Mouse (Mus musculus) splenic B cell, adult 2 months (primary cell): ENCODE results near the gene Dusp23.

Experiments
- DNase-seq: peaks from one replicate; pipeline ENCODE4 v3.0.0-alpha.2; 2011; ENCODE audit warnings: low read depth, low spot score
- H3K27me3 ChIP-seq: 2 replicates; pipeline ENCODE4 v1.6.1; 2012; ENCODE audit warnings: mild to moderate bottlenecking, low read length, moderate library complexity, mixed read lengths; ENCODE audit not compliant: control insufficient read depth, poor library complexity, insufficient read depth, severe bottlenecking
- H3K36me3 ChIP-seq: 2 replicates; pipeline ENCODE4 v1.6.1; 2012; ENCODE audit warnings: mild to moderate bottlenecking, low read length, moderate library complexity, mixed read lengths; ENCODE audit not compliant: control insufficient read depth, poor library complexity, insufficient read depth, severe bottlenecking

Gene Dusp23

DNA sequence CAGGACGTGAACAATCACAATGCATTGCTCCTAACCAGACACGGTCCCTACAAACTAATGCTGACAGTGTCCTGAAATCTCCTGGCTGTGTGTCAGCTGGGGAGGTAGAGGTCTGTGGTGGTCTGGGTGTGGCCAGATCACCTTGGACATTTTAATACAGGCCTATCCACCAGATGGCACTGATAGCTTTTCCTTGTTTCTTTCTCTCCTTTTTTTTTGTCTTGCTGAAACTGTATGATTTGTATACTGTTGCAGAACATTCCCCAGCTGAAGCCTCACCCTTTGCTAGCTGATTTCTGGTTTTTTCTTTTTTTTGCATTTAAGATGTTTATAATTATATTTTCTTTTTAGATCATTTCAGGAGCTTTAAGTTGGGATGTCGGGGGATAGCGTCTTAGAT, 5.0 kb upstream of the Dusp23 start:
- DNase-seq: no peak
- no peaks in the 10 kb centered on the region for H3K36me3 ChIP-seq

DNA sequence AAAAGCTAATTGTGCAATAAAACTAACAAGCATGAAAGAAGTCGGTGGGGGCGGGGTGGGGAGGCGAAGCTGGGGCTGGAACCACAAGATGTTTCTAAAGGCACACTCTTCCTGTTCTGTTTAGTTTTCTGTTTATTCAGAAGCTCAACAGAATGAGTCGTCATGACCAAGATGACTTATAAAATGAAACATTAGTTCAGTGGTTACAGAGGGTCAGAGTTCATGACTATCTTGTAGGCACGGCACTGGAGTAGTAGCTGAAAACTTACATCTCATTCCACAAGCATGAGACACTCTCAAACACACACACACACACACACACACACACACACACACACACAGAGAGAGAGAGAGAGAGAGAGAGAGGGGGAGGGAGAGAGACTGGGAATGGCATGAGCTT, 3.5 kb upstream of the Dusp23 start:
- no peak for DNase-seq
- Histone ChIP-seq H3K27me3 (no peaks in the 10 kb centered on the region), H3K36me3 (no peaks in the 10 kb centered on the region)

More for the DNA sequence above, 5.0 kb upstream of the Dusp23 start:
- H3K27me3 ChIP-seq: no peaks in the 10 kb centered on the region

DNA sequence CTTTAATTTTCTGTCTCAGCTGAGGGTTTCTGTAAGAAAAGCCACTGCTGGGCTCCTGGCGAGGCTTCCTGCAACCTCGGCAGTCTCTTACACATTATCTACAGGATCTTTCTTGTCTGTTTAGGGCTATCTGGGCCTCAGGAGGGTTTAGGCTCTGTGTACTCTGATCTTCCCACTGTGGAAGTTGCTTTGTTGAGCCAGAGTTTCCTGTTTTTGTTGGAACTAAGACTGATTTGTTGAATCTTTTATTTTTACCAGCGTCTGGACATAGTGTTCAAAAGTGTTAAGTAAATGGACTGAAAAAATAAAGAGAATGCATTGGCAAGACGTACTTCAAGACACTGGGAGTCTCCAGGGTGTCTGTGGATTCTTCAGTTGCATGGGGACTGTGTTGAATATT, 2.5 kb upstream of the Dusp23 start:
- H3K36me3 ChIP-seq: no peaks in the 10 kb centered on the region
- DNase-seq: no peak
- no peaks in the 10 kb centered on the region for H3K27me3 ChIP-seq

DNA sequence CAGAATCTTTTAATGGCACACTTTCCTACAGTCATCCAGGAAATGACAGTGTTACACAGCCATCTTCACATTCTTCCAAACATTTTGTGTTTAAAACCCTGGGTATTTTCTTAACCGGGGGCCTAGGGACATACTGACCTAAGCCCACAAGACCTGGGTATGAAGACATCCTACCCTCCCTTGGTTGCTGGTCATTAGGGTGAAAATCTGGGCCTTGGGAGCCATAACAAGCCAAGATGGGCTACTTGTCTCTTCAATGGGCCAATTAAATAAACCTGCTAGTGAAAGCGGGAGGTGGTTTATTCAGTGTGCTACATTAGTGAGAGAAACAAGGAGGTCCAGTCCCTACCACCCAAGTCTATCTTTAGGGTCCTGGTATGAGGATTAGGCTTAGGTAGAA, 1.4 kb upstream of the Dusp23 start:
- H3K36me3 ChIP-seq: no peaks in the 10 kb centered on the region
- H3K27me3 ChIP-seq: no peaks in the 10 kb centered on the region
- DNase-seq: no peak

DNA sequence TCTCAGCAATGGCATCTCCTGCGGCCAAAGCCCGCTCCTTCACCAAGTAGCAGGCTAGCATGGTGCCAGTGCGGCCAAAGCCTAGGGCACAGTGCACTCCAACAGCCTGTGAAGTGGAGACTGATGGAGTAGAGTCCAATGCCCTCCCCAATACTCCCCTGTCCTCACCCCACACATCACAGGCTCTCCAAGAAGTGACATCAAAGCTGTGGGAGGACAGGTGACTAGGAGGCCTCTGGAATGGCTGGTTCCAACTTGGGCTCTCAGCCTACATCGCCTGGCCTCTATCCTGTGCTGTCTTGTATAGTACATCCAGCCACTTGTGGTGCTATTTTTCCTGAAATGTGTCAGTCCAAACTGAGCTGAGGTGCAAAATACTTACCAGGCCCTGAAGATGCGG, 1.0 kb downstream of the Dusp23 start:
- DNase-seq: no peak
- Histone ChIP-seq H3K36me3 (no peaks in the 10 kb centered on the region), H3K27me3 (no peaks in the 10 kb centered on the region)

GRCm38 (mm10) chr1:172629831-172630230, 2.9 kb downstream of the Dusp23 start:
- no peak for DNase-seq
- H3K36me3 ChIP-seq: no peaks in the 10 kb centered on the region
- no peaks in the 10 kb centered on the region for H3K27me3 ChIP-seq

DNA sequence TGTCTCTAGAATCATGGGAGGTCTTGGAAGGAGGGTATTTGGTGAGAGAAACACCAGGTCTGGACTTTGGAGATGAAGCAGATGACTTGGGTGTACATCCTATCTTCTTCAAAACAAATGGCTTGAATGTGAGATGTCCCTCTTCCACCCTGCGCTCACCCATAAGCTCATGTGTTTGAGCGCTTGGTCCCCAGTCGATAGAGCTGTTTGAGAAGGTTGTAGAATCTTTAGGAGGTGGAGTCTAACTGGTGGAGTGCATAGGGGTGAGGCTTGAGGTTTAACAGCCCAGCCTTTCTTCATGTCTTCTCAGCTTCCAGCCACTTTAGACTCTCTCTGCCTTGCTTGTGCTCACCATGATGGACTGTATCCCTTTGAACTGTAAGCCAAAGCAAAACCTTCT, 6.5 kb downstream of the Dusp23 start:
- no peaks in the 10 kb centered on the region for H3K36me3 ChIP-seq
- H3K27me3 ChIP-seq: no peaks in the 10 kb centered on the region
- no peak for DNase-seq

- DNase-seq: no peak
- Histone ChIP-seq H3K27me3 (no peaks in the 10 kb centered on the region), H3K36me3 (no peaks in the 10 kb centered on the region)
Observed at GRCm38 (mm10) chr1:172624081-172624480, 8.7 kb downstream of the Dusp23 start.

GRCm38 (mm10) chr1:172623599-172623998, 9.2 kb downstream of the Dusp23 start:
- DNase-seq: no peak

GRCm38 (mm10) chr1:172619235-172619634, 13.5 kb downstream of the Dusp23 start:
- H3K27me3 ChIP-seq: no peaks in the 10 kb centered on the region
- H3K36me3 ChIP-seq: no peaks in the 10 kb centered on the region
- peak; percentile 73 for DNase-seq

More at GRCm38 (mm10) chr1:172623599-172623998, 9.2 kb downstream of the Dusp23 start:
- Histone ChIP-seq H3K27me3 (no peaks in the 10 kb centered on the region), H3K36me3 (no peaks in the 10 kb centered on the region)

DNA sequence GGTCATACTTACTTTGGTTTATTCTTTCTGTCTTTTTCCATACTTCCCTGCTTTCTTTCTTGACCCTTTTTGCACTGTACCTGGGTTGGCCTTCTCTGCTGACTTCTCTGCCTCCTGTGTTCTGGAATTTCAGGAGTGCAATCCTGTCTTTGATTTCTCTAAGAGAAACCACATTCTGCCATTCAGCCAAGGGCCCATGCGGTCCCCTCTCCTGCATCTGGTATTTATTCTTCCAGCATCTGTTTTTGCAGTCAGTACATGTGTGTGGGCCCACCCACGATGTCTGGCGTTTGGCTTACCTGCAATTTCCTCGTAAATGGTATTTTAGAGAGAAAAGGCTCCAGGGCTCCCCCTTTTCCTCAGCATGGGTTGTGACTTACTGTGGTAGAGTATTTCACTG, 14.6 kb downstream of the Dusp23 start:
- no peaks in the 10 kb centered on the region for H3K27me3 ChIP-seq
- no peak for DNase-seq

GRCm38 (mm10) chr1:172617365-172618076, 15.2 kb downstream of the Dusp23 start:
- Histone ChIP-seq H3K36me3 (no peaks in the 10 kb centered on the region), H3K27me3 (no peaks in the 10 kb centered on the region)
- no peak for DNase-seq

More for the DNA sequence above, 14.6 kb downstream of the Dusp23 start:
- H3K36me3 ChIP-seq: no peaks in the 10 kb centered on the region

DNA sequence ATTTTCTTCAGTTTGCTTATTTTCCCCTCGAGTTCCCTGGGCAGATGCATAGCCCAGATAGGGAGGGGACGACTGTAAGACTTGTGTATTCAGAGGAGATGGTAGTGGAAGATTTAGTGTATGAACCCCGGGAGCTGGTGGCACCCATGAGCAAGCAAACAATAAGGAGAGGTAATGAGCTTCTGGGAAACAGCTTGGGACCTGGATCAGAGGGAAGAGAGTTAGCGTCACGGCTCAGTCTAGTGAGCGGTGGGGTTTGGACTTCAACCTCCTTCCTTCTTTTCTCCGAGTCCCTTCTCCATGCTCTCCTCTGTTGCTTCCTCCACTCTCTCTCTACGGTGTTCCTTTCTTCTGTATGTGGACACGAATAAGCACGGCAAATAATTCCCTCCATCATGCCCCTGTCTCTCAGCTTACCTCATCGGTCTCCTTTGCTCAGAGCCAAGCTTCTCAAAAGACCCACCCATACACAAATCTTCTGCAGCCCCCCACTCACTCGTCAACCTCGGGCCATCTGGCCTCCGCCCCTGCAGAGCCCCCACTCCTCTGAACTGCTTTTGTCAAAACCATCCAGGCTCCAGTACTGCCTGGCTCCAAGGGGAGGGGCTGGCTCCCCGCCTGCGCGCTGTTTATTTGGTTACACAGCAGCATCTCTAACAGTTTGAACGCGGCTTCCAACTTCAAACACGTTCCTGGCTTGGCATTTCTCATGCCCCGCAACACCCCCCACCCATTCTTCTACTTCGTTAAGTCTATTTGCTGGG, 16.0 kb downstream of the Dusp23 start:
- H3K27me3 ChIP-seq: no peaks in the 10 kb centered on the region
- no peak for DNase-seq
- H3K36me3 ChIP-seq: no peaks in the 10 kb centered on the region

DNA sequence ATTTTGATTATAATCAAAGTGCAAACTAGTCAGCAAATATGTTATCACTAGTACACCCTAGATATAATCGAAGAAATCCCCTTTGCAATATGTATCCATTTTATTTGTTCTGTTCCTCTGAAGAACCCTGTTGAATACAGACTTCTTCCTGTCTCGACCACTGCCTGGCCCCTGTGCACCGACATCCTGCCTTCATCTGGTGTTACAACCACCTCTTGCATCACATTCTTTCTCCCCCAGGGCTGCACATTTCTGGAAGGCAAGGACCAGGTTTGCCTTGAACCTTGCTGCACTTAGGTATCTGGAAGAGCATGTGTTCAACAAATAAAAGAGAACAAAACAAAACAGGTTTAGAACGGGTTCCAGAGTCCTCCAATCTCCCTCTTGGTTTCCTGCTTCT, 17.4 kb downstream of the Dusp23 start:
- no peak for DNase-seq
- no peaks in the 10 kb centered on the region for H3K27me3 ChIP-seq

GRCm38 (mm10) chr1:172614654-172615053, 18.1 kb downstream of the Dusp23 start:
- Histone ChIP-seq H3K27me3 (no peaks in the 10 kb centered on the region), H3K36me3 (no peaks in the 10 kb centered on the region)
- DNase-seq: no peak

More for the DNA sequence above, 17.4 kb downstream of the Dusp23 start:
- H3K36me3 ChIP-seq: no peaks in the 10 kb centered on the region
